Mouse (Mus musculus): ENCODE results near the gene Fundc2.

Gene Fundc2

GRCm38 (mm10) chrX:75382195-75382771, at the start of gene Fundc2, which contains the start of gene F8:
TSS of gene Fundc2 (plus strand) at chrX:75382399.
TSS of gene F8 (minus strand) at chrX:75382615.
- DNase-seq (ENCODE audit: low read depth, low spot score) = peak; percentile 87

DNA sequence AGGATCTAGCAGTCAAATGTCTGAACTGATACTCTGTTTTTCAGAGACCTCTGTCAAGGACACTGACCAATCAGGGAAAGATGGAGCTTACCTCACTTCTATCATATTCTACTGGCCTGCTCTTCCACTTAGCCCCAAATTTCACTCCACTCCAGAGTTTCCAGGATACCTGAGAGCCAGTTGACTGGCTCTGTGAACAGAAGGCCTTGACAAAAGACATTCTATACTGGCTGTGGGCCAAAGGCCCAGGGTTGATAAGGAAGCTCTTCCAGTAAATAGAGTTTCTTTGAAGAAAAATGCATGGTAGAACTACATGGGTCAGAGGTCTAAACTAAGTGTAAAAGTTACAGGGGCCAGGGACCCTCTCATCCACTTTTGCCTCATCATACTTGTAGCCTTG, 12.0 kb upstream of the Fundc2 start:
- DNase-seq (ENCODE audit: low read depth, low spot score) = no peak

DNA sequence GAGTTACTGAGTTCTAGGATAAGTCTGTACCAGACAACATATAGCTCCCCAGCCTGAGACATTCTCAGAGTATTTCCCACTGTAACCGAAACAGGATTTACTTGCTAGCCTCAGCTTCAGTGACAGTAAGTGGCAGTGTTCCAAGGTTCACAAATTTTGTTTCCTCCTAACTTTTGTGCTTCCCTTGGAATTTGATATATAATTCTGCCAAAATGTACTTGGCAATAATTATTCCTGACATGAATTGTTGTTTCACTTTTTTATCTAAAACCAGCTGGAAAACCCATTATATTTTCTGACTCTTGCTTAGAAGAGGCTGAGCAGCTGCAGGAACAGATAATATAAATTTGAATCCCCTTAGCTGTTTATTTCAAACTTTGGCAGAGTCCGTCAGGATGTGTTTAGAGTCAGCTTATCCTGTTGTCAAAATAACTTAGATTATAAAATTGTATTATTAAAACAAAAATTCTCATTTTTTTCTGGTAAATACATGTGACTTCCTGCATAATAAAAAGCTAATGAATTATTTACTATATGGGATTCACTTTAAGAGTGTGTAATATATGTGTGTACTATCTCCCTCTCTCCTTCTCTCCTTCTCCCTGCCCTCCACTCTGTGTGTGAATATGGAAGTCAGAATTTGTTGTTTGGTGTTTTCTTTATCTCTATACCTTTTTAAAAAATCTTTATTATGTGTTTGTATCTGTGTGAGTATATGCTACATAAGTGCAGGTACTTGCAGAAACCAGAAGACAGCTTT, 9.4 kb upstream of the Fundc2 start:
- DNase-seq (ENCODE audit: low read depth, low spot score) = no peak

DNA sequence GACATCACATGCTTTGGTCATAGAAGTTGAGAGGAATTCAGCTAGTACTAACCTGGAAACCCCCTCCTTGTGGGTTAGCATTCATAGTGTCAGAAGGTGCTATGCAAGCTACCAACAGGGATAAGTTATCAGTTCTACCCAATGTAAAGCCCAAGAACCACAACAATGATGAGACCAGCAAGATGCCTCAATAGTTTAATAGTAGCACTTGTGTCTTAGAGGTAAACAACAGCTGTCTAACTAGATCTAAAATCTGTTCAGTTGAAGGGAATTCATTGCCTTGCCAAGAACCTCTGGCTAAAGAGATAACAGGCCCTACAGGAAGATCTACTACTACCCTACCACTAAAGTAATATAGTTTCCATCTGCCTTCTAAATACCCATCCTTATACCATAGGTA, 5.4 kb upstream of the Fundc2 start:
- no peak for DNase-seq (ENCODE audit: low read depth, low spot score)

GRCm38 (mm10) chrX:75381176-75381575, 1.0 kb upstream of the Fundc2 start:
- no peak for DNase-seq (ENCODE audit: low read depth, low spot score)

- DNase-seq (ENCODE audit: low read depth, low spot score) = no peak
Measured at GRCm38 (mm10) chrX:75381699-75382098, 500 bp upstream of the Fundc2 start.

DNA sequence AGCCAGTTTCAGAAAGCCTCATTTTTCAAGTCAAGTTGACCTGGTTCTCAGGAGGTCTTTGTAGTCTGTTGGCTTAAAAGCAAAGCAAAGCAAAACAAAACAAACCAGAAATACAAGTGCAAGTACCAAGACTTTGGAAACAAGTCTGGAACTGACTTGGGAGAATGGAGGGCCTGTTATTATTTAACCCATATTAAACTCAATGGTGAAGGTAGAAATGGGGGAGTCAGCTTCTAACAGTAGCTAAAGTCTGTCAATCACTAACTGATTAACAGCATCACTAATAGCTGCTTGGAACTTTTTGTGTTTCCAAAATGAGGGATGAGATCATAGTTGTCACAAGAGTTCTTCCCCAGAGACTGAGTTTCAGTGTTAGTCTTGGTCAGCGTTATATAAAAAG, 17.3 kb downstream of the Fundc2 start:
- no peak for DNase-seq (ENCODE audit: low read depth, low spot score)

DNA sequence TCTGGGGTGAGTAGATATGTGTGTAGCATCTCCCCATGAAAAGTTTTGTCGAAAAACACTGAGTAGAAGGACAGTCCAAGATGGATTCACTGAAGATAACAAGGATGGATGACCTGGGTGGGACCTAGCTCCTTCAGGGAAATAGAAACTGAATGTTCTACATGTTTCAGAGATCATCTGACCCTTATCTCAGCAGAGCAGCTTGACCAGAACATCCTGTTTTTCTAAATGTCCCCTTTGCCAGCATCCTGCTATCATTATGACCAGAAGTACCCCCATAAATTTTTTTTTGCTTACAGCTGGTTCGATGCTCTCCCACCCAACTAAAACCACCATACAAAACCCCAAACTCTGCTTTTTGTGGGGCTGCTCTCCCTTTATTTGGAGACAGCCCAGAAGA, 20.5 kb downstream of the Fundc2 start:
- DNase-seq (ENCODE audit: low read depth, low spot score) = no peak

DNA sequence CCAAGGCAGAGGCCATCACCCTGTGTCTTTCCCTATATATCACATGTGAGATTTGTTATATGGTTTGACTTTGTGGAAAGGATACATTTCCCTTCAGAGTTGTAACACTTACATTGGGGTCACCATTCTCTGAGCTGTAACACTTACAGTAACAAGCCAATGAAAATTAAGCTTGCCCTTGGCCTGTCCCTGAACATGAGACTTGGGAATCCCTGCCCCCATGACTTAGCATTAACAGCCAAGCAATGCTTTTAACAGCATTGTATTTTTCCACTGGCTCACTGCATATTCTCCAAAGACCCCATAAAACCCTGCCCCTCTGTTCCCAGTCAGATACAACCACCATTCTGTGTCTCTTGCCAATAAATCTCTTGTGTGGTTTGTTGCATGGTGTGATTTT, 21.2 kb downstream of the Fundc2 start:
- no peak for DNase-seq (ENCODE audit: low read depth, low spot score)

DNA sequence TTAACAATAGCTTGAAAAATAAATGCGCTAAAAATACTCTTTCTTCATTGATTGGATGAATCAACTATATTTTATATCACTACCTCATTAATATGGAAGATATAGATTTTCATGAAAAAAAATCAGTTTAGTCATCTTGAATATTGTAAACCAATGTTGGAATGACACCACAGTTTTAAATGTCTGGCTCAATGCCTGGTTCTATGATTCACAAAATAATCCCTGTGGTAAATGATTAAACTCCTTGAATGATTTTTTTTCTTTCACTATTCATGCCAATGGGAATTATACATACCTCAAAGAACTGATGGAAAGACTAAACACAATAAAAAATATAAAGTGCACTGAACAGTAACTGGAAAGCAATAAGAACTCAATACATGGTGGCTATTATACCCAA, 27.5 kb downstream of the Fundc2 start:
- no peak for DNase-seq (ENCODE audit: low read depth, low spot score)

GRCm38 (mm10) chrX:75415936-75416785, 34.0 kb downstream of the Fundc2 start, which contains the start of the genes Cmc4, Mtcp1 and Brcc3:
TSS of gene Cmc4 (minus strand) at chrX:75416584.
TSS of gene Mtcp1 (minus strand) at chrX:75416588.
TSS of gene Brcc3 (plus strand) at chrX:75416628.
- peak; percentile 92 for DNase-seq (ENCODE audit: low read depth, low spot score)
